Mouse (Mus musculus) R1 (cell line): ENCODE measurements around the gene Mpi.

Experiments
- DNase-seq: peaks from one replicate; pipeline ENCODE4 v3.0.0-alpha.2; 2018; ENCODE audit warnings: low read depth, low spot score

Gene Mpi

GRCm38 (mm10) chr9:57561711-57562099, 9.1 kb upstream of the Mpi start:
- DNase-seq = no peak

DNA sequence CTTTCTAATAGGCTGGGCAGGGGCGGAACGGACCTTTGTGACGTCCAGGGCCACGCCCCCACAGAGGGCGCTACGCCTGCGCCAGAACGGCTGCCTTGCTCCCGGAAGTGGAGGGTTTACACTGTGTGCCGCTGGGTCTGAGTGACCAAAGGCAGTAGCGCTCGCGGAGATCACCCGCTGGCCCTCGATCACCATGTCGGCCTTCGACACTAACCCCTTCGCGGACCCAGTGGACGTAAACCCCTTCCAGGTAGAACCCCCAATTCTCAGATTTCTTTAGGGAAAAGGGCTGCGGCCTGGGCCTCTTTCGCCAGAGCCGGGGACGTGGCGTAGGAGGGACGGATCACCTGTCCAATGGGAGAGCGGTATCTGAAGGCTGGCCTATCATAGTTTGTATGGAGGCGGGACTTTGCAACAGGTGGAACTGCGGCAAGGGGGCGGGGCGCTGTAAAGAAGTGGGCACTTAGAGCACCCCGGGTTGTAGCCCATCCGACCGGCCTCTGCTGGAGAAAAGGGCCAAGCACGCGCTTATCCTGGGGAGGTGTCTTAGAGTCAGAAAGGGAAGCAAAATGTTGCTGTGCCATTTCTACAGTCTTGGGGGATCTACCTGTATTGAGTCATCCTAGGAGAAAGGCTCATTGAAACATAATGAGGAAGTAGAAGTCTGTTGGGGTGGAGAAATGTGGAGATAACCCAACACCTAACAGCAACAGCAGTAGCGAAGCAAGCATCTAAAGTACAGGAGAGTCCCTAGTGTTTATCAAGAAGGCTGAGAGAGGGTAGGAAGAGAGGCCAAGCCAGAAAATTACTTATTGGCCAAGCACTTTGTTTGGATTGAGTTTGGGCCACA, 8.5 kb upstream of the Mpi start, which contains the start of gene Scamp2:
Scamp2 (plus strand) TSS at position 83 of the 850 bp plus-strand sequence.
- DNase-seq = peak; percentile 98

GRCm38 (mm10) chr9:57560263-57560662, 7.7 kb upstream of the Mpi start:
- DNase-seq = no peak

- no peak for DNase-seq
Observed at GRCm38 (mm10) chr9:57559568-57559967, 7.0 kb upstream of the Mpi start.

DNA sequence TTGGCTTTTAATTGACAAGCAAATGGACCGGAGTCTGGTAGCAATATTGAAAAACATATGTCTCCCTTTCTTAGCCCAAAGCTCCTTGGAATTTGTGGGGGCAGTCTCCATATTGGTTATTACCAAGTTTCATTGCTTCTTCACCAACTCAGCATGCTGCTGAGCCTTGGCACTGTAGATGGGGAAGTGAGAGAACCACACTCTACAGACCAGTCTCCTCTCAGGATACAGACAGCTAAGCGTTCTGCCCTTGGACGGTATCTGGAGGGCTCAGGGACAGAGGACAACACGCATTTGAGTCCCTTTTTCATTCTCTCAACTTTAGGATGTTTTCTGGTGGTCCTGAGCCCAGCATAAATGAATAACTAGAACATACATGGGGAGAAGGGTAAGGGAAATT, 6.1 kb upstream of the Mpi start:
- no peak for DNase-seq

GRCm38 (mm10) chr9:57557215-57557614, 4.7 kb upstream of the Mpi start:
- no peak for DNase-seq

DNA sequence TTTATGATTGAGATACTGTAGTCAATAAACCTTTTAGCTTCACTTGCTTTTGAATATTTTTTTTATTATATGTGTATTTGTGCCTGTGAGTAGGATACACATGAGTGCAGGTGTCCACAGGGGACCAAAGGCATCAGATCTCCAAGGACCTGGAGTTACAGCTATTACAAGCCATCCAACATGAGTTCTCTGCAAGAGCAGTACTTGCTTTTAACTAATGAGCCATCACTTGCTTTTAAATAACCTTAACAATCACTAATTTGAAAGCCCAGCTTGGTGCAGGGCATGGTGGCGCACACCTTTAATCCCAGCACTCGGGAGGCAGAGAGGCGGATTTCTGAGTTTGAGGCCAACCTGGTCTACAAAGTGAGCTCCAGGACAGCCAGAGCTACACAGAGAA, 2.2 kb upstream of the Mpi start:
- DNase-seq = no peak

- no peak for DNase-seq
Observed at GRCm38 (mm10) chr9:57553119-57553518, 556 bp upstream of the Mpi start.

DNA sequence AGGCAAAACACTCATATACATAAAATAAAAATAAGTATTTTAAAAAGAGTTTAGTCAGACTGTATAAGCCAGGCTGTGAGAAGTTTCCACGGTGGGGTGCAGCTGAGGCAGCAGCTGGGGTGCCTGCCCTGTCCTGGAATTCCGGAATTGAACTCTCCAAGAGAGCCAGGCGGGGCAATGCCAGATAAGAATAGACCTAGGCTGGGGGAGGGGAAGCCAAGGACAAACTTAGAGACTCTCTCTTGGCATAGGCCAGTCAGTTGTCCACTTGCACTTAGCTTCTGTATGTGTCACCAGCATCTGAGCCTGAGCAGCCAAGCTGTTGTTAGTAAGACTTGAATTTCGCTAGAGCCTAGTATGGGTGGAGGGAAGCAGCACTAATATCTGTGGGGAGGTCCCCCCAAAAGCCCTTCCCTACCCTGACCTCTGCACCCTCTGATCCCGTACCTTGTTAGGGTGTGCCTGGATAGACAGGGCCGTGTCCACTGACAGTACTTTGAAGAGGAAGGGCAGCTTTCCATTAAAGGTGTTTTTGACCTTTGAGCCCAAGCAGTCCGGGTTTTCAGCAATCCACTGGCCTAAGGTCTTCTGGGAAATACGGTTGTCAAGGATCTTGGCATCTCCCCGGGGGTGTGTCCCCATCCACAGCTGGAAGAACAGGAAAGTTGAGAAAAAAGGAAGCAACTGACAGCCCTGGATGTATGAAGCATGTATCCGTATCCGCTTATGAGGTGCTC, 2.3 kb downstream of the Mpi start:
- DNase-seq = no peak

- DNase-seq = no peak
Observed at GRCm38 (mm10) chr9:57549186-57549585, 3.4 kb downstream of the Mpi start.

DNA sequence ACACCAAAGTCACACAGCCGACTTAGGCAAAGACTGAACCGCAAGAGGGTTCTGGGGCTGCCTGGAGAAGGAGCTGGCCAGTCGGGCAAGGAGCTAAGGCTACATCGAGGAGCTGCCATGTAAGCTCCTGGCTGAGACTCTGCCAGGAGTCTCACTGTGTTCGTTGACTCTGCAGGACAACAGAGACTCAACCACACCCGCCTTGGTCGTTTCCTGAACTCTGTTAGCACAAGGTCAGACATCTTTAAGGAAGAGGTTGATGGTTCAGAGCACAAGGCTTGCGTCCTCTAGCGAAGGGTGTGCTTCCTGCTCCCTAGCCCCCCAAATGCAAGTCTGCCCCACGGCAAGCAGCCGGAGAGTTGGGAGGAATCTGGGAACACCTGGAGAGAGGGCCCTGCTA, 4.7 kb downstream of the Mpi start:
- peak; percentile 54 for DNase-seq

GRCm38 (mm10) chr9:57547287-57547686, 5.3 kb downstream of the Mpi start:
- no peak for DNase-seq

- DNase-seq = no peak
Observed at GRCm38 (mm10) chr9:57543951-57544350, 8.6 kb downstream of the Mpi start.

DNA sequence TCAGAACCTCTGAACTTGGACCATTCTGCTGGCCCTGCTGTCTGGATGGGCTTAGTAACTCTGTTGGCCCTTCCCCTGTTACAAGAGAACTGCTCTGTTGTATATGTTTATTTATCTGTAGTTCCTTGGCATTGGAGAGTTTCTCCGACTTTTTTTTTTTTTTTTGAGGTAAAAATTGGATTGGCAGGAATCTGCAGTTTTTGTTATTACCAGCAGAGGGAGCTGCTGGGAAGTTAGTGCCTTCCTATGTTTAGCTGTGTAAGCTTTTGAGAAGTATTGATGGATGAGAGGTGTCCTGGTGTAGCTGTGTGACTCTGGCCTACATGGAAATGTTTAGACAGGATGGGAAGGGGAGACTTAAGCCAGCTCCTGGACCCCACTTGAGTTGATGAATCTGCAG, 11.3 kb downstream of the Mpi start:
- DNase-seq = peak; percentile 50

- no peak for DNase-seq
Observed at GRCm38 (mm10) chr9:57539550-57539949, 13.0 kb downstream of the Mpi start.

GRCm38 (mm10) chr9:57537728-57538181, 14.8 kb downstream of the Mpi start:
- DNase-seq = peak; percentile 53

GRCm38 (mm10) chr9:57537044-57537727, 15.4 kb downstream of the Mpi start, which contains the start of gene Fam219b:
Fam219b (plus strand) TSS chr9:57537528.
- peak; percentile 94 for DNase-seq

DNA sequence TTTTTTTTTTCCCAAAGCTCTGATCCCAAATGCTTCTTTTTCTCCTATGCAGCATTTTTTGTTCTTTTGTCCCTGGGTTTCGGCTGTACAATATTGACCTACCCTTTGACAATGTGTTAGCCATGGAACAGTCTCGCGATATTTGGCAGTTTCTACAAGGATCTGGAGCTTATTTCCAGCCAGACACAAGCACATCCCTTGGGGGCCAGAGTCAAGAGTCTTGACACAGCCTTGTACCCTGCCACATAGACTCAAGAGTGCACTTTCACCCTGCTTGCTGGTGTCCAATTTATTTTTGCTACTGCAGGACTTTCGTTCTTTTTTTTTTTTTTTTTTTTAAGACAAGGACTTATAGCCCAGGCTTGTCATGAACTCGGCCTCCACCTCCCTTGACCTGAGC, 16.2 kb downstream of the Mpi start:
- peak; percentile 44 for DNase-seq

- no peak for DNase-seq
Observed at GRCm38 (mm10) chr9:57531946-57532345, 20.6 kb downstream of the Mpi start.

GRCm38 (mm10) chr9:57526435-57526834, 26.1 kb downstream of the Mpi start:
- no peak for DNase-seq

- no peak for DNase-seq
Observed at GRCm38 (mm10) chr9:57525516-57525915, 27.0 kb downstream of the Mpi start.

DNA sequence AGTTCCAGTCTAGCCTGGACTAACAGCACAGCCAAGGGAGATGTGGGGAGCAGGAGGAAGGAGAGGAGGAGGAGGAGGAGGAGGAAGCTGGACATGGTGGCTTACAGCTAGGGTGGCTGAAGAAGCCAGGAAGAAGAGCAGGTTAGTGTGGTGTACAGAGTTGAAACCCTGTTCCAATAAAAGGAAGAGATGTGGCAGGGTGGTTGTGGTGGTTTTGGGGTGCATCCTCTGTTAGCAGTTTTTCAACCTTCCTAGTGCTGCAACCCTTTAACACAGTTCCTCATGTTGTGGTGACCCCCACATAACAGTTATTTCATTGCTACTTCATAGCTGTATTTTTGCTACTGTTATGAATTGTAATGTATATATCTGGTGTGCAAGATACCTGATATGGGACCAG, 28.1 kb downstream of the Mpi start:
- no peak for DNase-seq
